Mouse (Mus musculus) heart, postnatal 0 days (tissue): ENCODE results near the gene Gm3239.
"Not testable (repeated sequence)": the region's sequence is repeated elsewhere in the genome, so short reads cannot be mapped to it uniquely, and the experiment has no call there.

Source experiments
- CTCF ChIP-seq: IDR thresholded peaks from 2 replicates; pipeline ENCODE4 v1.5.1; 2016; ENCODE audit warnings: antibody characterized with exemption, control low read depth, low read depth
- EP300 ChIP-seq: IDR thresholded peaks from 2 replicates; pipeline ENCODE4 v1.6.1; 2016; ENCODE audit warnings: antibody characterized with exemption, low read depth

GRCm38 (mm10) chr14:4708938-4709337 is 44.9 kb downstream of the Gm3239 start, which contains the start of gene Gm7876:
- TF ChIP-seq CTCF, EP300: not testable (repeated sequence)
